Mouse (Mus musculus): ENCODE results near the gene Arsj. TPM values are rescaled to one million over a fixed set of nuclear protein-coding genes. Genes with fewer than 3 reads are reported as not detected.

Arsj gene
- polyA plus RNA-seq, 1 experiment from 2014 or later: 1.5 TPM

DNA sequence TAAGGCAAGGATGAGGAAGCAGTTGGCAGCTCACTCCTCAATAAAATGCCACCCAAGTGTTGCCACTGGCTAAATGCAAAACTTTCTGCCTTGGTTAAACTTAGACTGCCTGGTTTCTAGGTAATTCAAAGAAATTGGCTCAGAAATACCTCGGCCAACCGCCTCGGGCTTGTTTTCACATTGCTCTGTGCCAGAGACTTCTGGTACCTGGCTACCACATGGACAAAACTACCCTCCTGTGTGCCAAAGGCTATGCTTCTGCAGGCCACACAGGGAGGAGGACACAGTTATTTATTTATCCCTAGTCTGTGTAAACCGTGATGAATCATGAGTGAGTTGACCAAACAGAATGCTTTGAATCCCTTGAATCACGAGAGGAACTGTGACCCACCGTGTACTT, 75.8 kb downstream of the Arsj start:
- H3K4me2 ChIP-seq (replicated peaks; ENCODE audit: low read depth, low read length): no peak overlapping the region
- TF ChIP-seq CTCF (IDR thresholded peaks at IDR 0.05) (no peak), EP300 (IDR thresholded peaks at IDR 0.05) (no peak)
- DNase-seq (ENCODE audit: low spot score) (no peak), ATAC-seq (no peak)
- H3K27me3 ChIP-seq (replicated peaks; ENCODE audit: insufficient read depth, low read length): no peaks in the 10 kb centered on the region
- no peak overlapping the region for H3K4me3 ChIP-seq (ENCODE audit: low read depth, low read length)
- H3K9ac ChIP-seq (replicated peaks; ENCODE audit: low read depth): no peak overlapping the region
- H3K9me3 ChIP-seq (ENCODE audit: low read length): no peaks in the 10 kb centered on the region
- 57% methylated on average over 6 of the region's 6 CpGs for WGBS
- no peak overlapping the region for H3K27ac ChIP-seq (ENCODE audit: low read length)
- no peaks in the 10 kb centered on the region for H3K36me3 ChIP-seq (ENCODE audit: insufficient read depth, low read length)
- no peaks in the 10 kb centered on the region for H3K4me1 ChIP-seq (ENCODE audit: insufficient read depth, low read depth, low read length)

DNA sequence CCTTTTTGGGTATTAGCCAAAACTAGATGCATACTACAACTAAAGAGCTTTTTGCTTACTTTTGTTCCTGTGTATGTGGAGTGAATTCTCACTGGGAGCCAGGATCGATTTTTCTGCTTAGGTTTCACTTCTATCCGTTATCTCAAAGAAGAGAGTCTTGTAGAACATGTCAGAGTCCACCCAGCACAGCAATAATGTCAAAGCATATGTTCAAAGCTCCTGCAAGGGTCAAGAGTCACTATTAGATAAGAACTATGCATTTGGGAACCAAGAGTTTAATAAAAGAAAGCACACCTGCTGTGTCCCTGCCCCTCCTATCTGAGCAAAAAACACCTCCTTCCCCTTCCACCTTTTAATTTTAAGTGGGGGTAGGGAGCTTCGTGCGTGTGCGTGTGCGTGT, 85.6 kb downstream of the Arsj start:
- Histone ChIP-seq H3K9me3 (ENCODE audit: low read length) (no peaks in the 10 kb centered on the region), H3K9ac (replicated peaks; ENCODE audit: low read depth) (no peak overlapping the region), H3K27ac (ENCODE audit: low read length) (no peak overlapping the region), H3K4me3 (ENCODE audit: low read depth, low read length) (no peak overlapping the region), H3K4me2 (replicated peaks; ENCODE audit: low read depth, low read length) (no peak overlapping the region), H3K36me3 (ENCODE audit: insufficient read depth, low read length) (no peaks in the 10 kb centered on the region), H3K4me1 (ENCODE audit: insufficient read depth, low read depth, low read length) (no peaks in the 10 kb centered on the region), H3K27me3 (replicated peaks; ENCODE audit: insufficient read depth, low read length) (no peaks in the 10 kb centered on the region)
- no peak for DNase-seq (ENCODE audit: low spot score)
- no peak for ATAC-seq
- 58% methylated on average over 6 of the region's 6 CpGs for WGBS
- TF ChIP-seq EP300 (IDR thresholded peaks at IDR 0.05) (no peak), CTCF (IDR thresholded peaks at IDR 0.05) (no peak)

DNA sequence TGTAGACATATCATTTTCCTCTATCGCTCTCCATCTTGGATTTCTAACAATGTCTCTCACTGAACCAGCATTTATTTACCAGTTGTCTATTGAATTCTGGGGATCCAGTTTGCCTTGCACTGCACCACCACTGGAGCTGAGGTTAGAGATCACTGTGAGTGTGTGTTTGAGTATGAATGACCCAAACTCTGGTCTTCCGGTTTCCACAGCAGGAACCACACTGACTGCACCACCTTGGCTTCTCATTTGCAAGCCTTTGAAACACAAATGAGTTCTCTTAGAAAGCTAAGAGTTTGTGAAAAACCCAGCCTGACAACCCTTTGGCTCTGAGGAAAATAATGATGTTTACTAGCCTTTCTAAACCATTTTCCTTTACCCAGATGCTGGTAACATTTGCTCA, 86.0 kb downstream of the Arsj start:
- no peak overlapping the region for H3K4me2 ChIP-seq (replicated peaks; ENCODE audit: low read depth, low read length)
- WGBS: 51% methylated on average over 2 of the region's 2 CpGs
- no peak overlapping the region for H3K9ac ChIP-seq (replicated peaks; ENCODE audit: low read depth)
- DNase-seq (ENCODE audit: low spot score): no peak
- H3K4me1 ChIP-seq (ENCODE audit: insufficient read depth, low read depth, low read length): no peaks in the 10 kb centered on the region
- no peaks in the 10 kb centered on the region for H3K36me3 ChIP-seq (ENCODE audit: insufficient read depth, low read length)
- H3K9me3 ChIP-seq (ENCODE audit: low read length): no peaks in the 10 kb centered on the region
- TF ChIP-seq CTCF (IDR thresholded peaks at IDR 0.05) (no peak), EP300 (IDR thresholded peaks at IDR 0.05) (no peak)
- ATAC-seq: no peak
- H3K27me3 ChIP-seq (replicated peaks; ENCODE audit: insufficient read depth, low read length): no peaks in the 10 kb centered on the region
- H3K27ac ChIP-seq (ENCODE audit: low read length): no peak overlapping the region
- no peak overlapping the region for H3K4me3 ChIP-seq (ENCODE audit: low read depth, low read length)

DNA sequence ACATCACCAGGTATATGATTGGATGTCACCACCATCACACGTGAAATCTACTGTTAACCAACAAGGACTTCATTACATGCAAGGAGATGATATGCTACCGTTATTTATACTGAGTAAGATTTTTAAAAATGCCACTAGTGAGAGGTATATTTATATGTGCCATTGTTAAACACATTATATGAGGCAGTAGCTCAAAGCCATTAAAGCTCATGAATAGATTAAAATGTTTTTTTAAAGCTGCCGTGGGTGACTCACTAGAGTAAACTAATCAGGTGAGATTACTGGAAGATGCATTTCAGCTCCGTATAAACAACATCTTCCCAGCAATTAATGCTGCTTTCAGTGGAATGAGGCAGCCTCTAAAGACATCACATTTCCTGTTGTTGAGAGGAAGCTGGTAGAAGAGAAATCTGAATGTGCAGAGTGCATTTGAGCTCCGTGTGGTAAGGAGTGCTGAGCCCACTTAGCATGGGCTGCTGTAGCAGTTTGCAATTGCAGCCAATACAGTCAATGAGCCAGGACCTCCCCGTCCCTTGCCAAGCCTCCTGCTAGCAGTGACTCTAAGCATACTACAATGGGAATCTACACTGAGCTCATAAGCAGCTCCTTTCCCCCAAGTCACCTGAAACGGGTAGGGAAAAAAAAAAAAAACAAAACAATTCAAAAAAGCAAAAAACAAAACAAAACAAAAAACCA, 92.5 kb downstream of the Arsj start:
- WGBS: 56% methylated on average over 7 of the region's 7 CpGs
- TF ChIP-seq CTCF (IDR thresholded peaks at IDR 0.05) (no peak), EP300 (IDR thresholded peaks at IDR 0.05) (no peak)
- Histone ChIP-seq H3K27me3 (replicated peaks; ENCODE audit: insufficient read depth, low read length) (no peaks in the 10 kb centered on the region), H3K27ac (ENCODE audit: low read length) (no peak overlapping the region), H3K4me1 (ENCODE audit: insufficient read depth, low read depth, low read length) (no peaks in the 10 kb centered on the region), H3K36me3 (ENCODE audit: insufficient read depth, low read length) (no peaks in the 10 kb centered on the region), H3K9ac (replicated peaks; ENCODE audit: low read depth) (no peak overlapping the region), H3K4me2 (replicated peaks; ENCODE audit: low read depth, low read length) (no peak overlapping the region), H3K4me3 (ENCODE audit: low read depth, low read length) (no peak overlapping the region), H3K9me3 (ENCODE audit: low read length) (no peaks in the 10 kb centered on the region)
- ATAC-seq (no peak), DNase-seq (ENCODE audit: low spot score) (no peak)

DNA sequence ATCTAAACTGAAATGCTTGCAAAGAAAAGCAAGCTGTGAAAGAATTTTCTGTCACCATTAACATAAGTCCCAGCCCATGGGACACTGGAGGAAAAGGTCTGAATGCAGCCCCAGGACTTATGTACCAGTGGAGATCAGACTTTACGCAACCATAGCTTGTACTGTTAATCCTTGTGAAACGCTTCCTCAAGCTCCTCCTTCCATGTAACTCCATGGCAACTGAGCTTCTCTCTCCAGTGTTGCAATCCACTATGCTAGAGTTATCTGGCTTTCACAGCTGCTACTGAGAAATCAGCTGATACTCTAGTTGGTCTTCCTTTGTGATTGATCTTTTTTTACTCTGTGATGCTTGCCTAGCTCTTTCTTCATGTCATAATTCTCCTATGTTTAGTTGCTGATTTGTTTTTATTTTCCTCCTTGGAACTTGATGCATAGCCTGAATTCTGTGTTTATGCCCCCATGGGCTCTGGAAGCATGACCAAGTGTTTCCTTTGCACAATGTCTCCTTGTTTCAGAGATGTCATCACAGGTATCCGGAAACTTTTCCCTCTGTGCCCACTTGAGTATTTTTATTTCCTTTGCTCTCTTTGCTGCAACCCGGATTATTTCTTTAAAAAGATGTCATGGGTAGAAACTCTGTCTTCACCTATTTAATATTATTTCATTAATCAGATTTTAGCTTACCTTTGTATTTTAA, 99.8 kb downstream of the Arsj start:
- no peaks in the 10 kb centered on the region for H3K36me3 ChIP-seq (ENCODE audit: insufficient read depth, low read length)
- no peaks in the 10 kb centered on the region for H3K4me1 ChIP-seq (ENCODE audit: insufficient read depth, low read depth, low read length)
- WGBS: 60% methylated on average over 4 of the region's 4 CpGs
- TF ChIP-seq CTCF (IDR thresholded peaks at IDR 0.05): no peak
- TF ChIP-seq EP300 (IDR thresholded peaks at IDR 0.05): no peak
- no peaks in the 10 kb centered on the region for H3K9me3 ChIP-seq (ENCODE audit: low read length)
- peak; percentile 72 for ATAC-seq
- H3K9ac ChIP-seq (replicated peaks; ENCODE audit: low read depth): no peak overlapping the region
- peak; percentile 87 for DNase-seq (ENCODE audit: low spot score)
- no peak overlapping the region for H3K4me2 ChIP-seq (replicated peaks; ENCODE audit: low read depth, low read length)
- H3K27me3 ChIP-seq (replicated peaks; ENCODE audit: insufficient read depth, low read length): no peaks in the 10 kb centered on the region
- no peak overlapping the region for H3K4me3 ChIP-seq (ENCODE audit: low read depth, low read length)
- no peak overlapping the region for H3K27ac ChIP-seq (ENCODE audit: low read length)

DNA sequence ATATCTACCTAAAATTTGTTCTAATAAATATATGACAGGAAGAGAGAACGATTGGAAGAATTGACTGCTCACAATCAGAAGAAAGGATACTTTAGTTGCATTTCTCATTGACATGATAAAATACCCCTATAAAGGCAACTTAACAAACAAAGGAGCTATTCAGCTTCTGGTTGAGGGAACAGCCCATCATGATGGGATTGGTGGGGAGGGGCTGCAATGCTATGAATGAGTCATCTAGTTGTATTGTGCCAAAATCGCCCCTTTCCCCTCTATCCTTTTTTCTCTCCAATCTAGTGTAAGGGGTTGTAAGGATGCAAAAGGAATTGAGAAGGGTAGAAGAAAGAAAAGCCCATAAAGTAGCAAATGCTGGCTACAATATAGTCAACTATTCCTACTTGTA, 100.8 kb downstream of the Arsj start:
- Histone ChIP-seq H3K9me3 (ENCODE audit: low read length) (no peaks in the 10 kb centered on the region), H3K4me3 (ENCODE audit: low read depth, low read length) (no peak overlapping the region), H3K4me1 (ENCODE audit: insufficient read depth, low read depth, low read length) (no peaks in the 10 kb centered on the region), H3K27ac (ENCODE audit: low read length) (no peak overlapping the region), H3K27me3 (replicated peaks; ENCODE audit: insufficient read depth, low read length) (no peaks in the 10 kb centered on the region), H3K4me2 (replicated peaks; ENCODE audit: low read depth, low read length) (no peak overlapping the region), H3K9ac (replicated peaks; ENCODE audit: low read depth) (no peak overlapping the region), H3K36me3 (ENCODE audit: insufficient read depth, low read length) (no peaks in the 10 kb centered on the region)
- ATAC-seq (no peak), DNase-seq (ENCODE audit: low spot score) (no peak)
- 73% methylated on average over 2 of the region's 2 CpGs for WGBS
- TF ChIP-seq EP300 (IDR thresholded peaks at IDR 0.05) (no peak), CTCF (IDR thresholded peaks at IDR 0.05) (no peak)

Other genes starting within 250 kb of the Arsj start
- gene Camk2d, start 232.6 kb downstream of the Arsj start, polyA plus RNA-seq (2015; fragmentation: Nextera tagmentation; extraction: Ambion mirVana): 36.6 and 39.9 TPM in 2 replicates

Measured in lung, postnatal 0 days (tissue).